Mouse (Mus musculus): ENCODE data around the gene Sclt1.

GRCm38 (mm10) chr3:41598412-41598811 is 143.9 kb downstream of the Sclt1 start:
- TF ChIP-seq CTCF (IDR thresholded peaks at IDR 0.05; ENCODE audit: control insufficient read depth, insufficient read depth, insufficient read length) (no peak), USF1 (IDR thresholded peaks at IDR 0.05; ENCODE audit: low read depth) (no peak), MYOG (IDR thresholded peaks at IDR 0.05; ENCODE audit: control insufficient read depth, extremely low read depth, insufficient read length) (no peak), MAX (IDR thresholded peaks at IDR 0.05) (no peak), FOSL1 (IDR thresholded peaks at IDR 0.05; ENCODE audit: insufficient read depth, low read length, poor library complexity, severe bottlenecking) (no peak), MYOD1 (IDR thresholded peaks at IDR 0.05; ENCODE audit: control insufficient read depth, insufficient read length, low read depth) (no peak), CEBPB (IDR thresholded peaks at IDR 0.05; ENCODE audit: low read depth) (no peak)
